ENCODE assay signal across 9 mouse cellular contexts in genomic region chr6:55452381-55452780, GRCm38 (mm10). TPM values are rescaled to one million over a fixed set of nuclear protein-coding genes. Genes with fewer than 3 reads are reported as not detected.
DNase-seq lines count a peak whose midpoint lies in the region; ATAC-seq lines count a peak whose summit lies in the region.
"Had no signal": no experiment of that assay in that cellular context is flagged by ENCODE, and none has a peak within 500 bp of the region (broad histone marks: within the 10 kb centered on the region; RNA-seq: fewer than 3 reads in every experiment).

No protein-coding gene starts in this region.

- H3K4me3 ChIP-seq in heart, embryonic 13.5 days, result peak overlapping the region; percentile 62
- peak overlapping the region; percentile 71 for H3K4me3 ChIP-seq in midbrain, embryonic 11.5 days (ENCODE audit: low read depth, low read length)

- H3K27me3 ChIP-seq in heart, embryonic 13.5 days (replicated peaks), result peaks cover 99% of the 10 kb centered on the region
- peaks cover 6% of the 10 kb centered on the region; the same call in 1 of the 2 replicates for H3K27me3 ChIP-seq in midbrain, embryonic 11.5 days (ENCODE audit: control insufficient read depth, insufficient read depth, low read length)

- intact Hi-C loops in heart, postnatal 25 days (cut with DNase I), result loop anchor here (5.0 kb wide), 1 partner anchor 50 kb away; no protein-coding TSS in a partner anchor
- intact Hi-C loops in heart, postnatal 14 days (cut with DNase I), result no loop called here

- under 1% methylated on average over 24 of the region's 24 CpGs for WGBS in heart, embryonic 13.5 days
- WGBS in midbrain, embryonic 11.5 days, result 1% methylated on average over 24 of the region's 24 CpGs

- peak overlapping the region; percentile 73 for H3K9ac ChIP-seq in heart, embryonic 13.5 days
- H3K9ac ChIP-seq in midbrain, embryonic 11.5 days (ENCODE audit: low read length), result peak overlapping the region; percentile 86

- peak overlapping the region; percentile 90 for H3K4me2 ChIP-seq in heart, embryonic 13.5 days
- H3K4me2 ChIP-seq in midbrain, embryonic 11.5 days, result peak overlapping the region; percentile 89

- no peak overlapping the region for H3K27ac ChIP-seq in heart, embryonic 13.5 days (replicated peaks)
- peak overlapping the region; percentile 65 for H3K27ac ChIP-seq in midbrain, embryonic 11.5 days (ENCODE audit: low read depth, low read length)

- H3K36me3 ChIP-seq in heart, embryonic 13.5 days, result no peaks in the 10 kb centered on the region
- no peaks in the 10 kb centered on the region for H3K36me3 ChIP-seq in midbrain, embryonic 11.5 days (ENCODE audit: control insufficient read depth, insufficient read depth, low read length)

- ATAC-seq in heart, embryonic 13.5 days (ENCODE audit: extremely low read depth, insufficient number of reproducible peaks, low FRiP score, low TSS enrichment), result no peak
- ATAC-seq in midbrain, embryonic 11.5 days (ENCODE audit: low FRiP score), result no peak

- DNase-seq in heart, postnatal 25 days (ENCODE audit: low spot score), result no peak
- DNase-seq in brain, adult 2 months (ENCODE audit: low read depth, low spot score), result peak; percentile 49
- DNase-seq in heart, postnatal 14 days, result peak; percentile 22
- DNase-seq in midbrain, embryonic 11.5 days (ENCODE audit: low spot score, missing footprints), result no peak
- no peak for DNase-seq in spleen, postnatal 14 days (ENCODE audit: low spot score in 2 of 2)
- DNase-seq in kidney, adult 9 months, result no peak
- DNase-seq in urinary bladder, adult 18-20 months (ENCODE audit: low spot score in 2 of 2), result no peak

- no peaks in the 10 kb centered on the region for H3K9me3 ChIP-seq in heart, embryonic 13.5 days
- H3K9me3 ChIP-seq in midbrain, embryonic 11.5 days (ENCODE audit: control insufficient read depth, low read length), result no peaks in the 10 kb centered on the region

- peaks cover 25% of the 10 kb centered on the region for H3K4me1 ChIP-seq in heart, embryonic 13.5 days
- H3K4me1 ChIP-seq in midbrain, embryonic 11.5 days (ENCODE audit: control insufficient read depth, insufficient read depth, low read length), result peaks cover 23% of the 10 kb centered on the region

RNA-seq across cellular contexts. Expression of gene Adcyap1r1, which starts 0.6 kb away (rescaled TPM):
- 3.6 and 3.8 TPM in 2 replicates for polyA plus RNA-seq in heart, embryonic 13.5 days (2015; fragmentation: Nextera tagmentation; extraction: Ambion mirVana)
- total RNA-seq in heart, postnatal 25 days (2021), result 1 to 10 TPM; 5.1 to 5.4 TPM
- 1 to 10 TPM; 5.5 to 6.2 TPM for total RNA-seq in heart, postnatal 14 days (2021)
- 17.6 and 20.4 TPM in 2 replicates for polyA plus RNA-seq in midbrain, embryonic 11.5 days (2014; fragmentation: Nextera tagmentation; extraction: Ambion mirVana)
- total RNA-seq: MEL had no signal

Comparison
In these comparisons a context has a peak if more than half of its experiments do, and no peak if none do; other contexts are left out.
1. DNase-seq: peak in brain, adult 2 months (single experiment) and heart, postnatal 14 days (2 of 2); none in heart, postnatal 25 days (single experiment), midbrain, embryonic 11.5 days (single experiment), spleen, postnatal 14 days (0 of 2), kidney, adult 9 months (single experiment) and urinary bladder, adult 18-20 months (0 of 2).